11 mouse cellular contexts compared by ENCODE assay signal in the genomic region with DNA sequence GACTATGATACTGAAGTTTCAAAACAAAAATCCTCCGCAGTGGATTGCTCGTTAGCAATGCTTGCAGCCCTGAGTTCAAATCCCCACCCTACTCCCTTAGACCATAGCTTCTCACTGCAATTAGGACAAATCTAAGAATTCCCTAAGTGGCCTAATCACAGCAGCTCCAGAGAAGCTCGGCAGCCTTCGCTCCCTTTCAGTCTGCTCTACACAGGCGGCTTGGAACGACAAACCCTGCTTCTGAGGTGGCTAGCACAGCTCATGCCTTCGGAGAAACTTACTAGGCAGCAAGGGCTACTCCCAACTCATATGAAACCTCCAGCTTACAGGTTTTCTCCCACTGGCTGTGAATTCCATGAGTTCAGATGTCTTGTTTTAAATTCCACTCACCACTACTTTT. TPM values are rescaled to one million over a fixed set of nuclear protein-coding genes. Genes with fewer than 3 reads are reported as not detected.
A peak's percentile ranks its signal among the peaks of the same experiment; 100 is the strongest.
DNase-seq lines count a peak whose midpoint lies in the region; ATAC-seq lines count a peak whose summit lies in the region.
"Had no signal": no experiment of that assay in that cellular context is flagged by ENCODE, and none has a peak within 500 bp of the region (broad histone marks: within the 10 kb centered on the region; RNA-seq: fewer than 3 reads in every experiment).

No protein-coding gene starts in this region.

- H3K9ac ChIP-seq in heart, embryonic 13.5 days: 0 out of 2 replicates have a peak overlapping the region, but pooled peaks have one; percentile 100
- H3K9ac ChIP-seq in lung, embryonic 15.5 days: no peak overlapping the region
- no peak overlapping the region for H3K9ac ChIP-seq in hindbrain, embryonic 16.5 days (ENCODE audit: low read depth, low read length)
- H3K9ac ChIP-seq in neural tube, embryonic 15.5 days (replicated peaks): no peak overlapping the region

- H3K27ac ChIP-seq in heart, embryonic 13.5 days (replicated peaks): peak overlapping the region; percentile 100
- H3K27ac ChIP-seq in lung, embryonic 15.5 days: peak overlapping the region; percentile 68
- peak overlapping the region; percentile 48; the same call in 1 of the 2 replicates for H3K27ac ChIP-seq in hindbrain, embryonic 16.5 days (ENCODE audit: low read depth, low read length)
- H3K27ac ChIP-seq in neural tube, embryonic 15.5 days (replicated peaks): peak overlapping the region; percentile 67; the same call in 1 of the 2 replicates

- H3K4me3 ChIP-seq in heart, embryonic 13.5 days: no peak overlapping the region; the same call in 1 of the 2 replicates
- no peak overlapping the region for H3K4me3 ChIP-seq in lung, embryonic 15.5 days
- H3K4me3 ChIP-seq in hindbrain, embryonic 16.5 days (ENCODE audit: low read length): no peak overlapping the region
- H3K4me3 ChIP-seq in neural tube, embryonic 15.5 days (replicated peaks): no peak overlapping the region

- WGBS in heart, embryonic 13.5 days: 65% methylated on average over 7 of the region's 7 CpGs
- 82% methylated on average over 7 of the region's 7 CpGs for WGBS in lung, embryonic 15.5 days
- WGBS in hindbrain, embryonic 16.5 days: 79% methylated on average over 7 of the region's 7 CpGs
- 86% methylated on average over 7 of the region's 7 CpGs for WGBS in neural tube, embryonic 15.5 days

- intact Hi-C loops in heart, postnatal 10 days (cut with DNase I): no loop called here

- peaks cover 38% of the 10 kb centered on the region for H3K4me1 ChIP-seq in heart, embryonic 13.5 days
- peaks cover 31% of the 10 kb centered on the region for H3K4me1 ChIP-seq in lung, embryonic 15.5 days
- H3K4me1 ChIP-seq in hindbrain, embryonic 16.5 days (ENCODE audit: control insufficient read depth, insufficient read depth, low read depth, low read length): peaks cover 29% of the 10 kb centered on the region
- H3K4me1 ChIP-seq in neural tube, embryonic 15.5 days: peaks cover 32% of the 10 kb centered on the region

- H3K27me3 ChIP-seq in heart, embryonic 13.5 days (replicated peaks): no peaks in the 10 kb centered on the region
- H3K27me3 ChIP-seq in lung, embryonic 15.5 days: no peaks in the 10 kb centered on the region
- H3K27me3 ChIP-seq in hindbrain, embryonic 16.5 days (replicated peaks; ENCODE audit: control insufficient read depth, insufficient read depth, low read length): no peaks in the 10 kb centered on the region
- H3K27me3 ChIP-seq in neural tube, embryonic 15.5 days (replicated peaks): no peaks in the 10 kb centered on the region

- H3K36me3 ChIP-seq in heart, embryonic 13.5 days: no peaks in the 10 kb centered on the region
- no peaks in the 10 kb centered on the region for H3K36me3 ChIP-seq in lung, embryonic 15.5 days
- no peaks in the 10 kb centered on the region for H3K36me3 ChIP-seq in hindbrain, embryonic 16.5 days (ENCODE audit: control insufficient read depth, insufficient read depth, low read length)
- no peaks in the 10 kb centered on the region for H3K36me3 ChIP-seq in neural tube, embryonic 15.5 days

- H3K9me3 ChIP-seq in heart, embryonic 13.5 days: no peaks in the 10 kb centered on the region
- H3K9me3 ChIP-seq in lung, embryonic 15.5 days: no peaks in the 10 kb centered on the region
- no peaks in the 10 kb centered on the region for H3K9me3 ChIP-seq in hindbrain, embryonic 16.5 days (ENCODE audit: control insufficient read depth, low read length)
- no peaks in the 10 kb centered on the region for H3K9me3 ChIP-seq in neural tube, embryonic 15.5 days (replicated peaks)

- no peak for ATAC-seq in heart, embryonic 13.5 days (ENCODE audit: extremely low read depth, insufficient number of reproducible peaks, low FRiP score, low TSS enrichment)
- ATAC-seq in lung, embryonic 15.5 days (ENCODE audit: borderline replicate concordance, extremely low read depth, low FRiP score, low TSS enrichment): no peak
- ATAC-seq in hindbrain, embryonic 16.5 days: no peak
- ATAC-seq in neural tube, embryonic 15.5 days (ENCODE audit: low FRiP score): no peak

- H3K4me2 ChIP-seq in heart, embryonic 13.5 days: peak overlapping the region; percentile 83; the same call in 1 of the 2 replicates
- no peak overlapping the region for H3K4me2 ChIP-seq in lung, embryonic 15.5 days
- H3K4me2 ChIP-seq in hindbrain, embryonic 16.5 days (ENCODE audit: low read length): no peak overlapping the region; the same call in 1 of the 2 replicates
- H3K4me2 ChIP-seq in neural tube, embryonic 15.5 days: no peak overlapping the region; the same call in 1 of the 2 replicates

- no peak for DNase-seq in heart, postnatal 10 days
- DNase-seq in lung, adult 18-20 months: no peak
- no peak for DNase-seq in T-cell, adult 2 months (ENCODE audit: low spot score)
- no peak for DNase-seq in spleen, postnatal 10 days (ENCODE audit: low spot score in 2 of 2)
- DNase-seq: thymus, adult 18-20 months had no signal

RNA-seq across cellular contexts. Expression of a gene that starts 4.2 kb away (rescaled TPM):
- polyA plus RNA-seq in heart, embryonic 13.5 days (2015; fragmentation: Nextera tagmentation; extraction: Ambion mirVana): 3.0 and 3.4 TPM in 2 replicates
- total RNA-seq in heart, postnatal 10 days (2021): 10 to 100 TPM; 12.7 to 15.4 TPM
- 3.5 and 4.0 TPM in 2 replicates for polyA plus RNA-seq in lung, embryonic 15.5 days (2015; fragmentation: Nextera tagmentation; extraction: Ambion mirVana)
- 6.0 and 6.2 TPM in 2 replicates for polyA plus RNA-seq in hindbrain, embryonic 16.5 days (2015; fragmentation: Nextera tagmentation; extraction: Ambion mirVana)
- 6.6 and 8.3 TPM in 2 replicates for polyA plus RNA-seq in neural tube, embryonic 15.5 days (2015; fragmentation: Nextera tagmentation; extraction: Ambion mirVana)

RNA-seq across cellular contexts. Expression of a gene that starts 36.4 kb away (rescaled TPM):
- 39.3 and 39.8 TPM in 2 replicates for polyA plus RNA-seq in heart, embryonic 13.5 days (2015; fragmentation: Nextera tagmentation; extraction: Ambion mirVana)
- total RNA-seq in heart, postnatal 10 days (2021): 10 to 100 TPM; 21.1 to 24.0 TPM
- polyA plus RNA-seq in lung, embryonic 15.5 days (2015; fragmentation: Nextera tagmentation; extraction: Ambion mirVana): 53.1 and 58.1 TPM in 2 replicates
- polyA plus RNA-seq in hindbrain, embryonic 16.5 days (2015; fragmentation: Nextera tagmentation; extraction: Ambion mirVana): 52.6 and 53.6 TPM in 2 replicates
- polyA plus RNA-seq in neural tube, embryonic 15.5 days (2015; fragmentation: Nextera tagmentation; extraction: Ambion mirVana): 55.9 and 62.5 TPM in 2 replicates

RNA-seq across cellular contexts. Expression of a gene that starts 56.2 kb away (rescaled TPM):
- polyA plus RNA-seq in heart, embryonic 13.5 days (2015; fragmentation: Nextera tagmentation; extraction: Ambion mirVana): not detected in 2 replicates
- not detected for total RNA-seq in heart, postnatal 10 days (2021)
- not detected in 2 replicates for polyA plus RNA-seq in lung, embryonic 15.5 days (2015; fragmentation: Nextera tagmentation; extraction: Ambion mirVana)
- polyA plus RNA-seq in hindbrain, embryonic 16.5 days (2015; fragmentation: Nextera tagmentation; extraction: Ambion mirVana): not detected in 2 replicates
- polyA plus RNA-seq in neural tube, embryonic 15.5 days (2015; fragmentation: Nextera tagmentation; extraction: Ambion mirVana): not detected in 2 replicates
- total RNA-seq: adrenal gland, postnatal 14 days had no signal
- polyA plus RNA-seq: frontal cortex, adult 2 months had no signal

Comparison
In these comparisons a context has a peak if more than half of its experiments do, and no peak if none do; other contexts are left out.
1. H3K27ac ChIP-seq: peak in every context shown above with its lines; median percentile 100 in heart, embryonic 13.5 days; 68 in lung, embryonic 15.5 days; 67 in neural tube, embryonic 15.5 days; 48 in hindbrain, embryonic 16.5 days.